ENCODE assay signal across 7 mouse cellular contexts in the genomic region with DNA sequence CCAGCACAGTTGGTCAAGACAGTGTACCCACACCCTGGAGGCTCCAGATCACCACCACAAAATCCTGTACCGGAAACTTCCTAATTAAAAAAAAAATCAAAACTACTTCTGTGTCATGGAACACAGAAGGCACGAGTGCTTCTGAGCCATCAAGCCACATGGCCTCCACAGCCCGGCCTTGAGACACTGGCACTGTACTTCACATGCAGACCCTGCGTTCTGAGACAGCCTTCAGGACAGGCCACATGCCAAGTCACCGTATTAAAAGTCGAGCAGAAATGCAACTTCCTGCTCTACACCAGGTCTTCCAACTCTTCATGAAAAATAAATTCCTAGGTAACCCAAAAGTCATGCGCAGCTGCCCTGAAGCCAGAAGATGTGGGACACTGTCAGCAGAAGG.
"Had no signal": no experiment of that assay in that cellular context is flagged by ENCODE, and none has a peak within 500 bp of the region (broad histone marks: within the 10 kb centered on the region; RNA-seq: fewer than 3 reads in every experiment).

No protein-coding gene starts in this region.

- DNase-seq: lung, adult 18-20 months; lung, embryonic 14.5 days; lung, postnatal 10 days; lung, postnatal 36 days; right cerebral cortex, postnatal 14 days; thymus, postnatal 14 days; thymus, postnatal 36 days had no signal
